Mouse (Mus musculus) frontal cortex, postnatal 25 days (tissue): Measurements from ENCODE around the gene Focad.

Source experiments
- DNase-seq, 2 experiments: peaks; one replicate each; pipeline ENCODE4 v3.0.0; 2022; ENCODE audit warnings: low spot score in 2 of 2

The Focad gene

GRCm38 (mm10) chr4:88458673-88459072 is 364.2 kb downstream of the Focad start:
- no peak for DNase-seq
